Mouse (Mus musculus) ES-E14 (cell line): ENCODE data around the gene Nmur1.

ENCODE experiments used
- CHD2 ChIP-seq: IDR thresholded peaks from 2 replicates; pipeline ENCODE4 v1.6.1; 2014; ENCODE audit warnings: mild to moderate bottlenecking, low read depth, low read length, inconsistent platforms
- HCFC1 ChIP-seq: IDR thresholded peaks from 2 replicates; pipeline ENCODE4 v1.6.1; 2012; ENCODE audit warnings: low read length, inconsistent platforms, borderline replicate concordance; ENCODE audit not compliant: insufficient read depth
- MAFK ChIP-seq: IDR thresholded peaks from 2 replicates; pipeline ENCODE4 v1.6.1; 2014; ENCODE audit warnings: mild to moderate bottlenecking, low read depth, low read length, inconsistent platforms; ENCODE audit not compliant: insufficient read depth
- ZC3H11A ChIP-seq: IDR thresholded peaks from 2 replicates; pipeline ENCODE4 v1.6.1; 2012; ENCODE audit warnings: low read depth, mild to moderate bottlenecking, inconsistent platforms, low read length, borderline replicate concordance

DNA sequence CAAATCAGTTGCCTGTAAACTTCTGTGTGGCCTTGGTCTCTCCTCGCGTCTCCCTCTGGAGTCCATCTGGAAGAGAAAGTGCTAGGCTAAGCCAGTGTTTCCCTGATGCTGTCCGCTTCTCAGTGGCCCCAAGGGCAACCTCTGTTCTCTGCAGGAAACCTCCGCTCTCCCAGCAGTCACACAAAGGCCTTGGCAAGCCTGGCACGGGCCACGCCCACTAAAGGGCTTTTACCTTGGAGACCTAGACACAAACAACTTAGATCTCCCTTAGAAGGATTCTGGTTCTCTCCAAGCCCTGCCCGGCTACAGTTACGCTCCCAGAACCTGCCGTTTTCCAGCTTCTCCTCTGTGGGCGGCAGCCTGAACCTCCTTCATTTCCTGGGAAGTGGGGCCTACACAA lies 5.0 kb downstream of the Nmur1 start:
- TF ChIP-seq ZC3H11A (no peak), MAFK (no peak), CHD2 (no peak), HCFC1 (no peak)
